Mouse (Mus musculus) frontal cortex, postnatal 14 days (tissue): ENCODE measurements around the gene Gm18596.
"Not testable (repeated sequence)": the region's sequence is repeated elsewhere in the genome, so short reads cannot be mapped to it uniquely, and the experiment has no call there.

Experiments
- DNase-seq, 2 experiments: peaks; one replicate each; pipeline ENCODE4 v3.0.0; 2022; ENCODE audit warnings: low spot score in 2 of 2

The Gm18596 gene

DNA sequence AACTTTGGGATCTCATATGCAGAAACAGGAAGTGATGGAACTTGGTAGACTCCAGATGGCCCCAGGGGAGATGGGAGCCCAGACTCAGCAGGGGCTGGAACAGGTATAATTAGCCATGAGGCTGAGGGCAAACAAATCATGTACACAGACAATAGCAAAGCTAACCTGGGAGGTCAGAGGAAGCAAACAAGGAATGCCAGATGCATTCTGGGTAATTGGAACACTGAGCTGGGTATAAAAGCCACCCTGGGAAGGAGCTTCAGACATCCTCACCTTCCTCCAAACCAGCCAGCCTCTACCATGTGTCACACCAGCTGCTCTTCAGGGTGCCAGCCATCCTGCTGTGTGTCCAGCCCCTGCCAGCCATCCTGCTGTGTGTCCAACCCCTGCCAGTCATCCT lies 31.3 kb downstream of the Gm18596 start, which contains the start of gene Gm10024:
Gene Gm10024 (plus strand): TSS at position 301 of the 400 bp plus-strand sequence.
- DNase-seq, result not testable (repeated sequence)

DNA sequence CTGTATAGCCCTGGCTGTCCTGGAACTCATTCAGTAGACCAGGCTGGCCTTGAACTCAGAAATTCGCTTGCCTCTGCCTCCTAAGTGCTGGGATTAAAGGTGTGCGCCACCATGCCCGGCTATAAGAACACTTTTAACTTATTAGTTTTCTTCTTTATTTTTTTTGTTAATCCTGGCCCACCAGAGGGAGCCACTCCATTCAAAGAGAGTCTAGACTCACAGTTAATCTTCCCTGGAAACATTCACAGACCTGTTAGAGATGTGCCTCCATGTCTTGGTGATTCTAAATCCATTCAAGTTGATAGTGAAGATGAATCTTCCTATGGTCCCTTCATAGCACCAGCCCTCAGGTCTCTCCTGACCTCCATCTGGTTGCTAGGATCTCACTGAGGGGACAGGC lies 32.6 kb downstream of the Gm18596 start:
- DNase-seq, result no peak

DNA sequence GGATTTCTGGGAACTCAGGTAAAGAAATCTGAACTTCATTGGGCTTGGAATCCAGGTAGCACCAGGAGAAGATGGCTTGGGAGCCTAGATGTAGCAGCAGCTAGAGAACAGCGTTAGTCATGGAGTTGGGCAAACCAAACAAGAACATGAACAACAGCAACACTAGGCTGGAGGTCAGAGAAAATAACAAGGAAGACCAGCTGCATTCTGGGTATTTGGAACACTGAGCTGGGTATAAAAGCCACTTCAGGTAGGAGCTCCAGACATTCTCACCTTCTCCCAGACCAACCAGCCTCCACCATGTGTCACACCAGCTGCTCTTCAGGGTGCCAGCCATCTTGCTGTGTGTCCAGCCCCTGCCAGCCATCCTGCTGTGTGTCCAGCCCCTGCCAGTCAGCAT lies 36.1 kb downstream of the Gm18596 start, which contains the start of gene Gm10272:
Gene Gm10272 (plus strand): TSS at position 301 of the 400 bp plus-strand sequence.
- no peak for DNase-seq

DNA sequence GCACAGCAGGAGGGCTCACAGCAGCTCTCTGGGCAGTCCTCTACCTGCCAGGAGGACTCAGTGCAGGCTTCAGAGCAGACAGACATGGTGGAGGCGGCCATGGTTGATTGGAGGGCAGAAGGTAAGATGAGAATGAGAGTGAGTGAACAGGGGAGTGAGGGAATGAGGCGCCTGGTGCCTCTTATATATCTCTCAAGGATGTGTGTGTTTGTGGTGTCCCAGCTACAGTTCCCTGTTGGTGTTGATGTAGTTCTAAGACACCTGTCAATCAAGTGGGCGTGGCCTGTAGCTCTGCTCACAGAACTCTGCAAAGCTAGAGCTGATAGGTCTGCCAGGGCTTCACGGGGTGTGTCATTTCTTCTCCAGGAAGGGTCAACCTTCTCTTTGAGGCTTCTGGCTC lies 45.3 kb downstream of the Gm18596 start, which contains the start of gene Gm9508:
Gene Gm9508 (minus strand): TSS at position 101 of the 400 bp plus-strand sequence.
- DNase-seq, result no peak
